Mouse (Mus musculus) cortical plate, adult 2 months (tissue): ENCODE measurements around the gene Capns2. TPM values are rescaled to one million over a fixed set of nuclear protein-coding genes. Genes with fewer than 3 reads are reported as not detected.

Experiments
- H3K27ac ChIP-seq: fragments of 200-500 bp; 2 replicates; pipeline ENCODE4 v1.5.1; 2012; ENCODE audit warnings: low read length, control low read depth, inconsistent platforms; ENCODE audit not compliant: insufficient read depth
- H3K4me1 ChIP-seq: fragments of 200-500 bp; 2 replicates; pipeline ENCODE4 v1.6.1; 2011; ENCODE audit warnings: low read length; ENCODE audit not compliant: control insufficient read depth, insufficient read depth
- H3K4me3 ChIP-seq: fragments of 200-500 bp; 2 replicates; pipeline ENCODE4 v1.5.1; 2011; ENCODE audit warnings: mild to moderate bottlenecking, low read length, control low read depth; ENCODE audit not compliant: insufficient read depth
- CTCF ChIP-seq: fragments of 200-500 bp; IDR thresholded peaks from 2 replicates; pipeline ENCODE4 v1.5.1; 2011; ENCODE audit warnings: mild to moderate bottlenecking, control low read depth, low read length; ENCODE audit not compliant: insufficient read depth; ENCODE audit errors: extremely low read depth
- POLR2A ChIP-seq: fragments of 200-500 bp; IDR thresholded peaks from 2 replicates; pipeline ENCODE4 v1.6.1; 2011; ENCODE audit warnings: mild to moderate bottlenecking, low read length, control low read depth; ENCODE audit not compliant: insufficient read depth; ENCODE audit errors: extremely low read depth
- polyA plus RNA-seq: library from polyadenylated mRNA; depleted of rRNA; stranded (reverse); fragments of >200 nt; gene quantifications from 2 replicates; pipeline ENCODE4 v1.2.3, GENCODE M21; 2012; rRNA removed

Gene Capns2
- polyA plus RNA-seq, 1 experiment = 1.2 TPM

DNA sequence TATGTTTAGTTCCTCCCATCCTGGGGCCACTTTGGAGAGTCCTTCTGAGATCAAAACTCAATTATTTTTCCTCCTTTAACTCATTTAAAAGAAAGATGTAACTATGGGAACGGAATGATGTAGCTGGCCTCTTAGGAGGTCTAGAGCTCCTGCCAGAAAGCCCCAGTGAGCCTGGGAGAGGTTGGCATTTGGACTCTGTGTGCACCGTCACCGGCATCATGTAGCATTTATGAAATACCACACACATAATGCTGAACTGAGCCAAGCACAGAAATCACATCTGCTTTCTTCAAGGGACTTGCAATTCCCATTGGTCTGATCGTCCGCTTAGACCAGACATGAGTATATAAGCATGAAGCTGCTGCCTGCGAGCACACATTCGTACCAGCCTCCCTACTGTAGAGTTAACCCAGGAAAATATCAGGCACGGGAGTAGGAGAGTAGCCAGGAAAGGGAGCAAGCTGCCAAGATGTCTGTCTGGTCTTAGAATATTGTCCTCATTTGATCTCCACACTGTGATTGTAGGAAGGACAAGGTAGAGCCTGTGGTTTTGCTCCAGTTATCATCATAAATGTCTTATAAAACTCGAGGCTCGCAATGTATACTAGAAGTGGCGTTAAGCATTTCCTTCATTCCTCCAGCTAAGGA lies 2.4 kb downstream of the Capns2 start:
- Histone ChIP-seq H3K4me3 (no peak overlapping the region), H3K27ac (no peak overlapping the region), H3K4me1 (no peaks in the 10 kb centered on the region)
- no peak for TF ChIP-seq CTCF
- no peak for TF ChIP-seq POLR2A

GRCm38 (mm10) chr8:92906553-92906952 lies 5.3 kb downstream of the Capns2 start:
- TF ChIP-seq CTCF = no peak
- H3K27ac ChIP-seq = no peak overlapping the region
- no peak overlapping the region for H3K4me3 ChIP-seq
- H3K4me1 ChIP-seq = no peaks in the 10 kb centered on the region

- no peak for TF ChIP-seq POLR2A
- no peak for TF ChIP-seq CTCF
- H3K4me1 ChIP-seq = no peaks in the 10 kb centered on the region
- H3K4me3 ChIP-seq = no peak overlapping the region
- no peak overlapping the region for H3K27ac ChIP-seq
Measured at GRCm38 (mm10) chr8:92908448-92908847, 7.2 kb downstream of the Capns2 start.

DNA sequence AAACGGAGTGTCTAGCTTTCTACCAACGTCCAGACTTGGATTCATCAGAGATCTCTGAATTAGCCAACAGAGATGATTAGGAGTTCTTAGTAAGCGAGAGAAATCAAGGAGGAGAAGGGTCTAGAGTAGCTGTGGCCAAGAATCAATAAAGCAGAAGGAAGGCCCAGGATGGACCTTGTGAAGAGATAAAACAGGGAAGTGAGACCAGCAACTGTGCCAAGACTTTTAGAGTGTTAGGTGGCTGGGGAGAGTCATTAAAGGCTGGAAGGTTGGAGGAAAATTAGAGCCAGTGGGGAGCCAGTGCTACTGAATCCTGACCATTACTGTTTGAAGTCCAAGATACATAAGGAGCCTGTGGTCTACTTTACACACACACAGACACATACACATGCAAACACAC lies 10.3 kb downstream of the Capns2 start:
- Histone ChIP-seq H3K4me3 (no peak overlapping the region), H3K27ac (no peak overlapping the region), H3K4me1 (no peaks in the 10 kb centered on the region)
- no peak for TF ChIP-seq POLR2A
- TF ChIP-seq CTCF = no peak

DNA sequence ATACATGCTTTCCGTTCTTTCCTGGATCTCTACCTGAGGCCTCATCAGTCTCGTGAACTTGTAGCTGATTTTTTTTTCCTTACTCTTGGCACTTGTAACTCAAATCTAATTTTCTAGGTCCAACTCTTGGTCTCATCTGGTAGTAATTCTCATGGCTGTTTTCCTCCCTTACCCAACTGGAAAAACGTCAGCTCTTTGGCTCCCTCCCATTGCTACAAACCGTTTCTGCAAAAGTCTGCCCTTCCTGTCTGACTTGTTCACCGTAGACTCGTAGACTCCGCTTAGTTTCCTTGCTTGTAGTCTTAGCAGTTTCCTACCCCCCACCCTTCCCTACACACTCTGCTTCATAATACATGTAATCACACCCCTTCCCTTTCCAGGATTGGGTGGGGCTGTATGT lies 12.2 kb downstream of the Capns2 start:
- TF ChIP-seq CTCF = no peak
- TF ChIP-seq POLR2A = no peak
- no peak overlapping the region for H3K4me3 ChIP-seq

GRCm38 (mm10) chr8:92916082-92916481 lies 14.9 kb downstream of the Capns2 start:
- TF ChIP-seq CTCF = no peak
- no peak for TF ChIP-seq POLR2A
- no peaks in the 10 kb centered on the region for H3K4me1 ChIP-seq
- no peak overlapping the region for H3K27ac ChIP-seq
- H3K4me3 ChIP-seq = no peak overlapping the region

More for the DNA sequence above, 12.2 kb downstream of the Capns2 start:
- Histone ChIP-seq H3K4me1 (no peaks in the 10 kb centered on the region), H3K27ac (no peak overlapping the region)

DNA sequence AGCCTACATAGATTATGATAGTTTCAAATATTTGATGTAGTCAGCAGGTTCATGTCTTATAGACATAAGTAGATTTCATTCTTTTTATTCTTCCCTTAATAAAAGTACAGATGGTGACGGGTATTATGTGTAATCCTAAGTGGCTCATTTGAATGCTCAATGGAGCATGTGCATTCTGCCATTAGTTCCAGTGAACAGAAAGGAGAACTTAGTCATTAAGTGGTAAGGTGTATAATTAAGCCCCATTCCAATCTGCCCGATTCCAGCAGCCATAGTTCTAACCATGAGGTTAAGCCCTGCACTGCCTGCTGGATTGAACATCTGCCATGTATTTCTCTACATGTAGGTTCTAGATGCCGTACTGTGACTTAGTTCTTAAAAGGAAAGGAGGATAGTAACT lies 20.6 kb downstream of the Capns2 start:
- no peak overlapping the region for H3K27ac ChIP-seq
- H3K4me1 ChIP-seq = no peaks in the 10 kb centered on the region
- TF ChIP-seq POLR2A = no peak
- no peak overlapping the region for H3K4me3 ChIP-seq

GRCm38 (mm10) chr8:92928986-92929385 lies 27.8 kb downstream of the Capns2 start:
- Histone ChIP-seq H3K4me1 (no peaks in the 10 kb centered on the region), H3K4me3 (no peak overlapping the region), H3K27ac (no peak overlapping the region)
- TF ChIP-seq CTCF = no peak
- TF ChIP-seq POLR2A = no peak

DNA sequence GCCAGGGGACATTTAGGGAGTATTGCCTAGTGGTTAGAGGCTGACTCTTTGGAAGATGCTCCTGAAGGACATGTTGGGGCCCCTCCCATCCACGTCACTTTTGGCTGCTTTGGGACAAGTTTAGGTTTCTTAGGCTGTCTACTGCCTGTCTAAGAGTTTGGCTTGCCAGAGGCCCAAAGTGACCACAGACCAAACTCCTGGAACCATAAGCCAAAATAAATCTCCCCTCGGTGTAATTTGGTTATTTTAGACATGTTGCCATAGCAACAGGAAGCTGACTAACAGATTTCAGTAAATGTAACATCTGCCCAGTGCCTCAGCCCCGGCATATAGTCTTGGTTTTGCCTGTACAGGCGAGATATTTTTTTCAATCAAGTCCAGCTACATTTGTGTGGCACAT lies 36.8 kb downstream of the Capns2 start:
- H3K4me1 ChIP-seq = no peaks in the 10 kb centered on the region
- no peak for TF ChIP-seq POLR2A
- TF ChIP-seq CTCF = no peak
- H3K27ac ChIP-seq = no peak overlapping the region
- H3K4me3 ChIP-seq = no peak overlapping the region

GRCm38 (mm10) chr8:92949071-92949470 lies 47.9 kb downstream of the Capns2 start:
- Histone ChIP-seq H3K4me3 (no peak overlapping the region), H3K4me1 (no peaks in the 10 kb centered on the region), H3K27ac (no peak overlapping the region)
- TF ChIP-seq POLR2A (no peak), CTCF (no peak)

GRCm38 (mm10) chr8:92950639-92951371 lies 49.6 kb downstream of the Capns2 start:
- Histone ChIP-seq H3K27ac (no peak overlapping the region), H3K4me3 (no peak overlapping the region), H3K4me1 (no peaks in the 10 kb centered on the region)
- TF ChIP-seq CTCF (no peak), POLR2A (no peak)

Other genes with a start within 250 kb of the Capns2 start
- 0.17 and 0.19 TPM in 2 replicates for gene Irx6, start 227.1 kb upstream of the Capns2 start, polyA plus RNA-seq
- 2.3 and 2.9 TPM in 2 replicates for gene Mmp2, start 74.1 kb upstream of the Capns2 start, polyA plus RNA-seq
- gene Lpcat2, start 46.1 kb upstream of the Capns2 start, polyA plus RNA-seq = 13.7 and 17.0 TPM in 2 replicates
- gene Slc6a2, start 58.7 kb downstream of the Capns2 start, polyA plus RNA-seq = 0.02 TPM in 2 replicates
- 0.08 and 0.09 TPM in 2 replicates for gene Ces1a, start 146.8 kb downstream of the Capns2 start, polyA plus RNA-seq
- gene Ces1b, start 178.6 kb downstream of the Capns2 start, polyA plus RNA-seq = not detected in 2 replicates
- gene Ces1c, start 229.9 kb downstream of the Capns2 start, polyA plus RNA-seq = not detected in 2 replicates